Mouse (Mus musculus) heart, postnatal 0 days (tissue): ENCODE data around the gene Rpl18a.
A peak's percentile ranks its signal among the peaks of the same experiment; 100 is the strongest.

Experiments
- CTCF ChIP-seq: IDR thresholded peaks from 2 replicates; pipeline ENCODE4 v1.5.1; 2016; ENCODE audit warnings: antibody characterized with exemption, control low read depth, low read depth
- EP300 ChIP-seq: IDR thresholded peaks from 2 replicates; pipeline ENCODE4 v1.6.1; 2016; ENCODE audit warnings: antibody characterized with exemption, low read depth

DNA sequence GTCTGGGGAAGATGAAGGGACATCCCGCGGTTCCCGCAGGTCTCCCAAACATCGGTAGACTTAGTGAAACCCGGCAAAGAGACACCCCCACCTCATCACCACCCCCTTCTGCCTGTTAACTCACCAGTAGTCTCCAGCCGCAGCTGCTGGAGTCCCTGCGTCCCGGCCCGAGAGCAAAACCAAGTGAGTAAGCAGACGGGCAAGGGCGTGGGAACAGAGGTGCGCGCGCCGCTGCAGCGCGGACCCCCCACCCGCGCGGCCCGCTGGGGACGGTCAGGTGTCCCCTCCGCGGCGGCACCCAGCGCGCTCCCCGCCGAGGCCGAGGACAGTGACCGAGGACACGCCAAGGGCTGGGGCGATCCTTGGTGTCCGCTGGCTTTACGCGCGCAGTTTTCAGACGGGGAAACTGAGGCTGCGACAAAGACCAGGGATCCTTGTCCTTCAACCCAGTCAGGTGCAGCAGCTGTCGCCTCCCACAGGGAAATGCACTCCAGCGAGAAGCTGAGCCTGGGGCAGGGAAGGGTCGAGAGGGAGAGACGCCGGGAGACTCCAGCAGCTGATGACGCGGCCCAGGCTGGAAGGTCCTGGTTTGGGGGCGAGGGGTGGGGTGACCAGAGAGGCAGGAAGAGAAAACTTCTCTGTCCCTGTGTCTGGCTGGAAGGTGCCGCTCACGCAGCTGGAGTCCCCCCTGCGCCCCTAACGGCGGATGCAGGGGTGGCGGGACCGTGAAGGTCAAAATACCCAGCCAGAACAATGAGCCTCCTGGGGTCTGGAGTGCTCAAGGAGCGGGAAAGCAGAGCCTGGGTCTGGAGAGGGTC, 34.2 kb downstream of the Rpl18a start, which contains the start of gene Kcnn1:
- TF ChIP-seq EP300 (no peak), CTCF (peak; percentile 21)
